16 mouse cellular contexts compared by ENCODE assay signal in genomic region chr19:37455528-37455927, GRCm38 (mm10).
"Had no signal": no experiment of that assay in that cellular context is flagged by ENCODE, and none has a peak within 500 bp of the region (broad histone marks: within the 10 kb centered on the region; RNA-seq: fewer than 3 reads in every experiment).

No protein-coding gene starts in this region.

- H3K4me1 ChIP-seq: neural tube, embryonic 13.5 days; stomach, embryonic 15.5 days had no signal

- H3K9ac ChIP-seq: neural tube, embryonic 13.5 days; neural tube, embryonic 15.5 days; stomach, embryonic 15.5 days had no signal

- H3K4me3 ChIP-seq: neural tube, embryonic 13.5 days; neural tube, embryonic 15.5 days; stomach, embryonic 15.5 days had no signal

- H3K9me3 ChIP-seq: neural tube, embryonic 13.5 days; neural tube, embryonic 15.5 days; stomach, embryonic 15.5 days had no signal

- H3K27ac ChIP-seq: neural tube, embryonic 13.5 days; neural tube, embryonic 15.5 days; stomach, embryonic 15.5 days; stomach, postnatal 0 days had no signal

- DNase-seq: retina, postnatal 1 day; right cerebral cortex, adult 18-20 months; right cerebral cortex, postnatal 14 days; right cerebral cortex, postnatal 25 days; right cerebral cortex, postnatal 4 days; spleen, adult 18-20 months; thymus, adult 18-20 months; thymus, adult 2 months; thymus, postnatal 14 days; thymus, postnatal 25 days; thymus, postnatal 36 days; thymus, postnatal 4 days had no signal

- H3K27me3 ChIP-seq: neural tube, embryonic 13.5 days; neural tube, embryonic 15.5 days; stomach, embryonic 15.5 days had no signal

- H3K36me3 ChIP-seq: neural tube, embryonic 13.5 days; neural tube, embryonic 15.5 days; stomach, embryonic 15.5 days had no signal

- H3K4me2 ChIP-seq: neural tube, embryonic 13.5 days; neural tube, embryonic 15.5 days; stomach, embryonic 15.5 days had no signal
